Mouse (Mus musculus): ENCODE data around the gene Hint2.

Gene Hint2

GRCm38 (mm10) chr4:43656339-43657109 lies at the start of gene Hint2:
Hint2 (minus strand) TSS chr4:43656466.
- peak; percentile 97 for DNase-seq (ENCODE audit: low read depth, low spot score)

- no peak for DNase-seq (ENCODE audit: low read depth, low spot score)
Measured at GRCm38 (mm10) chr4:43705991-43706390, 49.7 kb upstream of the Hint2 start.

GRCm38 (mm10) chr4:43703851-43704250 lies 47.6 kb upstream of the Hint2 start:
- no peak for DNase-seq (ENCODE audit: low read depth, low spot score)

- DNase-seq (ENCODE audit: low read depth, low spot score), result no peak
Measured at GRCm38 (mm10) chr4:43703439-43703838, 47.2 kb upstream of the Hint2 start.

GRCm38 (mm10) chr4:43700707-43701106 lies 44.4 kb upstream of the Hint2 start, which contains the start of gene Olfr70:
Olfr70 (minus strand) TSS chr4:43700807.
- no peak for DNase-seq (ENCODE audit: low read depth, low spot score)

- DNase-seq (ENCODE audit: low read depth, low spot score), result no peak
Measured at GRCm38 (mm10) chr4:43696561-43696960, 40.3 kb upstream of the Hint2 start.

- DNase-seq (ENCODE audit: low read depth, low spot score), result no peak
Measured at GRCm38 (mm10) chr4:43695249-43695671, 39.0 kb upstream of the Hint2 start.

GRCm38 (mm10) chr4:43694439-43695248 lies 38.4 kb upstream of the Hint2 start:
- no peak for DNase-seq (ENCODE audit: low read depth, low spot score)

GRCm38 (mm10) chr4:43693806-43694241 lies 37.6 kb upstream of the Hint2 start:
- no peak for DNase-seq (ENCODE audit: low read depth, low spot score)

- DNase-seq (ENCODE audit: low read depth, low spot score), result no peak
Measured at GRCm38 (mm10) chr4:43691026-43691425, 34.8 kb upstream of the Hint2 start.

- DNase-seq (ENCODE audit: low read depth, low spot score), result no peak
Measured at GRCm38 (mm10) chr4:43690021-43690420, 33.8 kb upstream of the Hint2 start.

GRCm38 (mm10) chr4:43679416-43680043 lies 23.3 kb upstream of the Hint2 start:
- no peak for DNase-seq (ENCODE audit: low read depth, low spot score)

GRCm38 (mm10) chr4:43678541-43678940 lies 22.3 kb upstream of the Hint2 start:
- no peak for DNase-seq (ENCODE audit: low read depth, low spot score)

GRCm38 (mm10) chr4:43675608-43676007 lies 19.3 kb upstream of the Hint2 start:
- DNase-seq (ENCODE audit: low read depth, low spot score), result no peak

- no peak for DNase-seq (ENCODE audit: low read depth, low spot score)
Measured at GRCm38 (mm10) chr4:43674974-43675373, 18.7 kb upstream of the Hint2 start.

GRCm38 (mm10) chr4:43673703-43674102 lies 17.4 kb upstream of the Hint2 start:
- no peak for DNase-seq (ENCODE audit: low read depth, low spot score)

GRCm38 (mm10) chr4:43672070-43672469 lies 15.8 kb upstream of the Hint2 start:
- peak; percentile 93 for DNase-seq (ENCODE audit: low read depth, low spot score)

GRCm38 (mm10) chr4:43669428-43669794 lies 13.1 kb upstream of the Hint2 start:
- DNase-seq (ENCODE audit: low read depth, low spot score), result peak; percentile 60

GRCm38 (mm10) chr4:43668782-43669427 lies 12.6 kb upstream of the Hint2 start, which contains the start of the genes Tmem8b and Fam221b:
Tmem8b (plus strand) TSS chr4:43668971.
Fam221b (minus strand) TSS chr4:43669145.
- peak; percentile 84 for DNase-seq (ENCODE audit: low read depth, low spot score)

- DNase-seq (ENCODE audit: low read depth, low spot score), result peak; percentile 40
Measured at GRCm38 (mm10) chr4:43666412-43666811, 10.1 kb upstream of the Hint2 start.

GRCm38 (mm10) chr4:43657146-43657545 lies 880 bp upstream of the Hint2 start:
- no peak for DNase-seq (ENCODE audit: low read depth, low spot score)
